Mouse (Mus musculus) spleen, postnatal 14 days (tissue): ENCODE data around the gene Nfix.
A peak's percentile ranks its signal among the peaks of the same experiment; 100 is the strongest.

Source experiments
- DNase-seq, 2 experiments: peaks; one replicate each; pipeline ENCODE4 v3.0.0; 2021 to 2022; ENCODE audit warnings: low spot score in 2 of 2

Gene Nfix

DNA sequence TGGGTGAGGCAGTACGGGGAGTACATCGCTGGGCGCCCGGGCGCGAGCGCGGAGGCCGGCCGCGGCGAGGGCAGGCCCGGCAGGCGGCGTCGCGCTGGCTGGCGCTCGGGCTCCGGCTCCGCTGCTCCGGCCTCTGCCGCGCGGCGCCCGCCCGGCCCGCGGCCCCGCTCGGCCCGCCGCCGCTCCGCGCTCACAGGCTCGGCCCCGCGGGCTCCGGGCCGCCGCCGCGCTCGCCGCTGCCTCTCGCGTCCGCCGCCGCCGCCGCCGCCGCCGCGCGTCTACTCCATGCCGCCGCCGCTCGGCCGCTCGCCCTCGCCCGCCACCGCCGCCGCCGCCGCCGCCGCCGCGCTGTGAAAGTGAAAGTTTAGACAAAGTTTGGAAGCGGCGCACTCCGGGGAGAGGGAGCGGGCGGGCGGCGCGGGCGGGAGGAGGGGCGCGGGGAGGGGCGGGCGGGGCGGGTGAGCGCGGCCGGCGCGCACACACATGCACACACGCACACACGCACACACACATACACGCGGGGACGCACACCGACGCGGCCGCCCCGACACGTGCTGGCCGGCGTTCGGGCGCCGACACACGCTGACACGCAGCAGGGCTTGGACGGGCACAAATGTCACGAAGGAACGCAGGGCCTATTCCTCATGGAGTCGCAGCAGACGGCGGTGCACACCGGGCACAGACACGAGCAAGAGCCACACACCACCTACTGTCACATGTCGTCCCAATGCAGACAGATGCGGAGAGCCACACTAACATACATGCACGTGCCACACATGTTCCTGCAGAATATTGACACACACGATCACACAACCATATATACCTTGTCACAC lies at the start of gene Nfix:
Gene Nfix (minus strand): TSS at position 346 of the 833 bp plus-strand sequence.
- peak in 1 of 2 experiments; percentile 62 for DNase-seq

DNA sequence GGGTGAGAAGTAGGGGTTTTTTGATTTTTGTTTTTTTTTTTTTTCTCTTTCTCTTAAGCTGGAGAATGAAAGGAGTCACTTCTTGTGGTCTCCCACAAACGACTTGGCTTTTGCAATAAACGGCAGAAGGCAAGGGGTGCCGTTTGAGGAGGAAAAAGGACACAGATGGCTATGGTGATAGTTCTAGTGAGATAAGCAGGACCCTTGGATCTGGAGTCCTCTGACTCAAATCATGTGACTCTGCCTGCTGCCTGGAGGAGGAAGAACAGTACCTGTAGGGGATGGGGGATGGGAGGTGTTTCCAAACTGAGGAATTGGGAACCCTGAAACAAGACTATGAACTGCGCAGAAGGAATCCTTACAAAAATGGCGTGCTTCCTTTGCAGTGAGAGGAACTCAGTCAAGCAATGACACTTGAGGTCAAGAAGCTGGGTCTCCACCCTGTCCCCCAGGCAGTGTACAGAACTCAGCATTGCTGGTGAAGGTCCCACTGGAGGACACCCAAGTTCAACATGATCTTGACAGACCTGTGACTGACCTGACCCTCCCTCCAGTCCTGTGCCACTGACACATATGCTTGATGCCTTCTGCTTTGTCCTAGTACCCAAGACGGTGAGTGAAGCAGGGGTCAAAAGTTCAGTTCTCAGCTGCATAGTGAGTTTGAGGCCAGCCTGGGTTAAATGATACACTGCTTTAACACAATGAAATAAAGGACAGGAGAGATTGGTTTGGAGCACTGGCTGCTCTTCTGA lies 47.7 kb upstream of the Nfix start:
- no peak for DNase-seq

DNA sequence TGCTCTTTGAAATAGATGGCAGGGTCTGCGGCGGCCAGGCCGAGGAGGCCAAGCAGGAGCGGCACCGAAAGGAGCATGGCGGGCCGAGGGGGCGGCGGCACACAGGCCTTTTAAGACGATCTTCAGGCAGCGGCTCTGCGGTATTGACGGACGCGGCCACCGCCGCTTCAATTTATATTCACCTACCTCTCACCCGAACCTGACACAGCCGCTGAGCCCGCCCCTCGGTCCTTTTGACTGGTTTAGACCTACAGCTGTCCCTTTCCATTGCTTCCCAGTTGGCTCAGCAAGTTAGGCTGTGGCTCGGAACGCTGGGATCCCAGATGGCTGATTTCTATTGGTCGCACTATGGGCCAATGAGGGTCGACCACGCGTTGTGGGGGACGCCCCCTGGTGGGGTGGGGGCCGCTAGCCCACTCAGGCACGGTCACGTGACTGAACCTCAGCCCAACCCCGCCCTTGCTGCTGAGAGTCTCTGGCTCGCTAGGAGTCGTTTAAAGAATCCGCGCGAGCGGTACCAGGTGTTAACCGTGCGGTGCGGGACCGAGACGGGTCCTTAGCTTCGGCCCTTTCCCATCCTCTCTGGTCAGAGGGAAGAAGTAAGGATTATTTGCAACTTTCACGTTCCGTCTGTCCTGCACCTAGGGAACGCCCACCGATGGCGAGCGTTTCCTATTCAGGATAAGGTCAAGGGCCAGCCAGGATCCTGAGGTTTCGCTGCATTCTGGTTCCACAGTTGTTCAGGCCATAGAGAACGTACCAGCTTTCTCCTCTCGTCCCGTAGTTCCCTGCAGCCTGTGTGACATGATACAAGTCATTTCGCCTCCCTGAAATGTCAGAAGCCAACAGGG lies 46.8 kb upstream of the Nfix start, which contains the start of gene Calr:
Gene Calr (minus strand): TSS at position 213 of the 851 bp plus-strand sequence.
- peak; percentile 99 for DNase-seq

DNA sequence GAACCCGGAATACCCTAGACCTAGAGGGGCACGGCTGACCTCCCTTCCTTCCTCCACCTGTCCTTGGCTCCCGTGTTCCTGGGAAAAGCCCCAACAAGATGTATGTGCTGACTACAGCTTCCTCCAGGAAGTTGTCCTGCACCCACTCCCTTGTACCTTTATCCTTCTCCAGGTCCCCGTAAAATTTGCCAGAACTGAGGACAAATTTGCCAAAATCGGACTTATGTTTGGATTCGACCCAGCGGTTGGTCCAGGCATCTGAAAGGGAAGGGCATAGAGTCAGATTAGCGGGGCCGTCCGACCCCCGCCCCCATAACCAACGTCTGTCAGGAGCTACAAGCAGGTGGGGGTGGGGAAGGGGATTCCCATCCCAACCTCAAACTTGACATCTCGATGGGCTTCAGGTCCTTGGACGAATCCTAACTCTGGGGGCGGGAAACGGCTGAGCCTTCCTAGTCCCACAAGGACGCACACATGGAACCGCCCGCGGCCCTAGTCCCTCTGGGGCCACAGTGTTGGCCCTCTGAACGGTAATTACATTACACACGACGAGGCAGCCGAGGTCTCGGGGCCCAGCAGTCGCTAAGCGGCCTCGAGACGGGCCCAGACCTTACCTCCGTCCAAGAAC lies 46.1 kb upstream of the Nfix start:
- DNase-seq = no peak

GRCm38 (mm10) chr8:84845355-84846093 lies 45.4 kb upstream of the Nfix start:
- no peak for DNase-seq

- no peak for DNase-seq
These were observed 44.4 kb upstream of the Nfix start for GRCm38 (mm10) chr8:84844397-84845070.

GRCm38 (mm10) chr8:84841514-84841913 lies 41.4 kb upstream of the Nfix start:
- DNase-seq = no peak

- peak; percentile 80 to 88 for DNase-seq
These were observed 40.3 kb upstream of the Nfix start, which contains the start of gene Rad23a for GRCm38 (mm10) chr8:84840248-84840999. Gene Rad23a (minus strand): TSS chr8:84840665.

GRCm38 (mm10) chr8:84839875-84840247 lies 39.7 kb upstream of the Nfix start:
- DNase-seq = no peak

DNA sequence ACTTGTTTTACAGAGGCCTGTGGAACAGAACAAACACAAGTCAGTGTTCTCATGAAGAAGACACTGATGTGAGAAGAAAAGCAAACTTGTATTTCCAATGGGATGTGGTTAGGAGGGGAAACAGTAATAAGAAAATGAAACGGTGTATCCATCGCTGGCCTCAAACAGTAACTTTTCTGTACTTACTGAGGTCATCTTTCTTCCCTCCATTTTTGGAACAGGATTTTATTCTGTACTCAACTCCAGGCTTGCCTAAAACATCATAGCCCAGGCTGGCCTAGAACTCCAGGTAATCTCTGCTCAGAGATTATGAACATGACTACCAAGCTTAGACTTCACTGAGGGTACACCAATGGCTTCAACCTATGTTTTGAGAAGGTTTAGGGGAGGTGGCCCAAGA lies 39.3 kb upstream of the Nfix start:
- DNase-seq = no peak

DNA sequence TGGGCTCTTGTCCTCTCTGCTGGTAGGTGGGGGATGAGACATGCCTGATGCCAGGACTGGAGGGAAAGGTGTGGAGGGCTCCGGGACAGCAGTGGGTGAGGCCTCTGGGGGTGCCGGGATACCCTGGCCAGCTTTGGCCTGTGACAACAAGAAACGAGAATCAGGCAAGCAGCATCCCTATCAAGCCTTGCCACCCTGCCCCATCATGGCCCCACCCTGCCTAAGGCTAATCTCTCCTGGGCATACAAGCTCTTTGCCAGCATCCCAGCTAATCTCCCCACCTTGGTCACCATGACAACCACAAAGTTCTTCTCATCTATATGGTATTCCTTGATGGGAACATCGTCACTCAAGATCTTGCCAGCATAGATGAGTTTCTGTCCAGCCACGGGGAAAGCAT lies 38.4 kb upstream of the Nfix start:
- DNase-seq = peak; percentile 67 to 68

DNA sequence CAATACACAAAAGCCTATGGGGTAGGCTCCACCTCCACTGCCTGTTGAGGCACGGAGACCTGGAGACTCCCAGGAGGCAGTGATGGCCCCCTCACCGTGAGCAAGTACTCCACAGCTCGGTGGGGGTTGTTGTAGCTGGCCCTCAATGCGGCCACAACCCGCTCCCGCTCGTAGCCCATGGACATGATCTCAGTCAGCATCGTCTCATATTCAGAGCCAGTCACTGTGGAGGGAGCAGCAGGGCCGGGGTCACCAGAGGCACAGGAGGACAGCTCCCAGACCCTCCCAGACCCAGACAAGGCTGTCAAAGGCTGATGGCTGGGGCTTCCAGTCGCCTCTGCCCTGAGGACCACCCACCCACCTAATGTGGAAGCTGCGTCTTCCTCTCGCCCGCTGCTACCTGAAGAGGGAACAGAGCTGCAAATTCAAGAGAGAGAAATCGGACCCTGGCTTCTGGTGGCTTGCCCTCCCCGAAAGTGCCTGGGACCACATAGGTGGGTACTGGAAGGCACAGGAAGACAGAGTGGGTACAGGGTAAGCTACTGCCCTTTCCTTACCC lies 37.8 kb upstream of the Nfix start:
- DNase-seq = no peak

DNA sequence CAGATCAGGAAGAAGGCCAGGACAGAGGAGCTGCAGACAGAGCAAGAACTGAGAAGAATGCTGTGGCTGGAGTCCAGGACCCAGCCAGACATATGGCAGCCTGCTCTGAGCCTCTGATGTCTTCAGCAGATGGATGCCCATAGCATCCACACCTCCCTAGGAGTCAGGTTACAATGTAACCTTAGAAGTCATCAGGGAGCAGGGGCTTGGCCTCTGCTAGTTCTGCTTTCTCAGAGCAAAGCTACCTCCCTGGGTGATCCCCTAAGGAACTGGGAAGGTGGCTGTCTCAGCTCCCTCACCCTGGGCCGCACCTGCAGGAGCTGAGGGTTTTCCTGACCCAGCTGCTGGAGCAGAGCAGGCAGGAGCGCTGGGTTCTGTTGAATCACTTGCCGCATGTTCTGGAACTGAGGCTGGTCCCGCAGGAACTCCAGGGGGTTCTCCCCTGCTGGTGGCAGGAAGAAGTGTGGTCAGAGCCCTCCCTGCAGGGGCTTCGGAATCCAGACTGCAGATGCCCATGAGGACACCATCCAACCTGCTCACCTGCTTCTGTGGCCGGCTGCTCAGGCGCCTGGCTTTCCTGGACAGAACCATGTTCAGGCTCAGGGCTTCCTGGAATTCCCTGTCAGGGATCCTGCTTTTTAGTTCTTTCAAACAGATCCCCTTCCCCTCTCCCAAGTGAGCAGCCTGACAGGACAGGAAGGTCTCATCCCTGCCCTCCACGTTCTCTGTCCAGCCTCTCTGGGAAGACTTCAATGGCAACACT lies 37.2 kb upstream of the Nfix start:
- no peak for DNase-seq

- DNase-seq = no peak
These were observed 35.0 kb upstream of the Nfix start for GRCm38 (mm10) chr8:84834866-84835855.

GRCm38 (mm10) chr8:84834002-84834865 lies 34.1 kb upstream of the Nfix start:
- DNase-seq = no peak
